Mouse (Mus musculus): Measurements from ENCODE around the gene Guca2b. TPM values are rescaled to one million over a fixed set of nuclear protein-coding genes. Genes with fewer than 3 reads are reported as not detected.

Guca2b gene
- not detected for total RNA-seq (2021)
- long read RNA-seq, experiment 1, result 0 reads
- long read RNA-seq, experiment 2, result 0 reads

DNA sequence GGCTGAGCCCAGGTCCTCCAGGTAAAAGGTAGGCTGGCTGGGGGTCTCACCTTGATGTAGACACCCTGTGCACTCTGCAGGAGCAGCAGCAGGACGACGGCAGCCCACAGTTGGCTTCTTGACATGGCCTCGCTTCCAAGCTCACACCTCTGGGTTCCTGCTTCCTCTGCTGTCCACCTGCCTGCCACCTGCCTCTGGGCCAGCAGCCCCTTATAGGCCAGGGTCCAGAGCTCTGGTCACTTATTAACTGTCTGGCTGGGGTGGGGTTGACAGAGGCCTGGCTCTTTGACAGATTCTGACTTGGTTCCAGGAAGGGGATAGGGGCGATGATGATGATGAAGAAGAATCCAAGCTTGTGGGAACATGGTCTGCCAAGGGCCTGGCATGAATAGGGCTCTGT is at the start of gene Guca2b:
Guca2b (minus strand) TSS at position 224 of the 400 bp plus-strand sequence.
- DNase-seq, result no peak
- intact Hi-C loops (cut with DNase I), result no loop called here

- intact Hi-C loops (cut with DNase I), result no loop called here
- peak; percentile 33 to 53 for DNase-seq
These were observed 49.0 kb upstream of the Guca2b start for GRCm38 (mm10) chr4:119707751-119708150.

DNA sequence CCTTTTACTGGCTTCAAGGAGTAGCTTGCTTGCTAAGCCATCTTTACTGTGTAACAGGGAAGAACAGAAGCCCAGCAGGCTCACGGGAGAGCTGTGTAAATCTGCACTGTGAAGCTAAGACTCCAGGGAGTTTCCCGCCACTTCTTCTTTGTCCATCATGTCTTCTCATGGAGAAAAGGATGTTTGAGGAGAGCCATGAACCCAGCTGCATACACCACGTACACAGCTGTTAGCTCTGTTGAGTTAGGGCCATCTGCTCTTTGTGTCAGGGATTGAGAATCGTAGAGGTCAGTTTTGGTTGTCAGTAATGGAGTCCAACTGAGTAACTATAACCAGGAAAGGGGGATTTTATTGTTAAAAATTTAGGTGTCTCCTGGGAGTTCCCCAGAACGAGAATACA is 48.6 kb upstream of the Guca2b start:
- intact Hi-C loops (cut with DNase I), result no loop called here
- DNase-seq, result peak in 1 of 2 experiments; percentile 46

DNA sequence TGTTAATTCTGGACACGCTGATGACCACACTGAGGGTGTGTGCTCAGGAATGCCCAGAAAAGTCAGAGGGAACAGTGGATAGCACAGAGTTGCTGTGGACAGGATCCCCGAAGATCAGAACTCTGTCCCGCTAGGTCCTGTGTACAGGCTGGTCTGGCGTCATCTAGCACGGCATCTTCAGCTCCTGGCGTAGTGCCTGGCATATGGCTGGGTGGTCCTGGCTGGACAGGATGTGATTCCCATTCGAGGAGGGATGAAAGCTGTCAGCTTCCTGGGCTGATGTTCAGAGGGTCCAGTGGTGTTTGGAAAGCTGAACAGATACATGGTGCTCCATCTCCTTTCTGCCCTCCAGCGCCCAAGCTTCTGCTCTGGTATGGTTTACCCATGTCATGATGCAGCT is 45.2 kb upstream of the Guca2b start:
- intact Hi-C loops (cut with DNase I), result no loop called here
- DNase-seq, result no peak

GRCm38 (mm10) chr4:119701269-119701954 is 42.7 kb upstream of the Guca2b start:
- intact Hi-C loops (cut with DNase I), result no loop called here
- DNase-seq, result no peak

DNA sequence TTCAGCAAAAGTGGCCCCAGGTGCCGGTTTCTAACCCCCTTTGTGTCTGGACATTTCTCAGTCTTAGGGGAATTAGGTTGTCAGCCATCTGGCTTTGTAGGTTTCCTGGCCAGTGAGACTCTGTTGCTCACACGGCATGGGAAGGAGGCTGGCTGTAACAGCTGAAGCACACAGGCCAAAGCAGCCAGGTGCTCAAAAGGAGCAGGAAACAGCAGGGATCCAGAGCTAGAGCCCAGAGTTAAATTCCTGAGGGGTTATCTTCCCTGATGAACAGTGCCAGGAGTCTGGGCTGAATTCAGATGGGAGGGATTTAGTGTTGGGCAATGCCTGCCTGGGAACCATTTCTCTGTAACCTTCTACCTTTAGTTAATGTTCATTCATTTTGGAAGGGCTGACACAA is 39.6 kb upstream of the Guca2b start:
- no peak for DNase-seq
- intact Hi-C loops (cut with DNase I), result no loop called here

- intact Hi-C loops (cut with DNase I), result no loop called here
- DNase-seq, result no peak
These were observed 27.0 kb upstream of the Guca2b start for GRCm38 (mm10) chr4:119685746-119686145.

DNA sequence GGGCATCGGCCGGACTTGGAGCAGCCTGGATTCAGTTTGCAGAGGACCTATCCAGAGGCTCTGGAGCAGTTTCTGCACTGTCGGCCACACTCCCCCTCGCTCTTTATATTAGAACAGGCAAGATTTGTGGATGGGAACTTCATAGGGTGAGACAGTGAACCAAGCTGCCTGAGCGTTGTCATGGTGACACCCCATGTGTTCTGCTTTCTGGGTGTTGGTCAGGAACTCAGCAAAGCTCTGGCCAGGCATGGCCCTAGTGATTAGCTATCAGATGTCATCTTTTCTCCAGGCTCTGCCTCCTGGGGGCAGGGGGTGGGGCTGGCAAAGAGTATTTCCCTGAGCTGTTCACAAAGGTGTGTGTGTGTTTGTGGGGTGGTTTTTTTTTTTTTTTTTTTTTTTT is 23.8 kb upstream of the Guca2b start:
- intact Hi-C loops (cut with DNase I), result no loop called here
- DNase-seq, result no peak

DNA sequence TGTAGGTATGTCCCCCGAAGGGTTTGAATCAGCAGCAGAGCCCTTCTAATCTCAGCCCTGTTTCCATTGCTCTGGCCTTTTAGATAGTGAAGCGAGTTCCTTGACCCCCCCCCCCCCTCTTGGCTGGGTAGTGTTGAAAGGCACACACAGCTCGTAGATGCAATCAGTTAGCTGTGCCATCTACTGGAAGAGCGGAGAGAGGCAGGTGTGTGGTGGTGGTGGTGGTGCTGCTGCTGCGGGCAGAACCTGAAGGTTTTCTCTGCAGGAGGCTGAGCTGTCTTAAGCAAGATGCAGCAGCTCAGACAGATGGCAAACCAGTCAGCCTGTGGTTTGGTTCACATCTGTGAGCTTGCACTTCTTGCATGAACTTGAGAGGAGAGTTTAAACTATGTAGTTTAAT is 13.9 kb upstream of the Guca2b start:
- intact Hi-C loops (cut with DNase I), result no loop called here
- DNase-seq, result no peak

GRCm38 (mm10) chr4:119671164-119671563 is 12.4 kb upstream of the Guca2b start:
- no peak for DNase-seq

GRCm38 (mm10) chr4:119670736-119671135 is 12.0 kb upstream of the Guca2b start:
- DNase-seq, result no peak
- intact Hi-C loops (cut with DNase I), result no loop called here

More at GRCm38 (mm10) chr4:119671164-119671563, 12.4 kb upstream of the Guca2b start:
- intact Hi-C loops (cut with DNase I), result no loop called here

GRCm38 (mm10) chr4:119670210-119670555 is 11.4 kb upstream of the Guca2b start:
- intact Hi-C loops (cut with DNase I), result no loop called here
- DNase-seq, result no peak

DNA sequence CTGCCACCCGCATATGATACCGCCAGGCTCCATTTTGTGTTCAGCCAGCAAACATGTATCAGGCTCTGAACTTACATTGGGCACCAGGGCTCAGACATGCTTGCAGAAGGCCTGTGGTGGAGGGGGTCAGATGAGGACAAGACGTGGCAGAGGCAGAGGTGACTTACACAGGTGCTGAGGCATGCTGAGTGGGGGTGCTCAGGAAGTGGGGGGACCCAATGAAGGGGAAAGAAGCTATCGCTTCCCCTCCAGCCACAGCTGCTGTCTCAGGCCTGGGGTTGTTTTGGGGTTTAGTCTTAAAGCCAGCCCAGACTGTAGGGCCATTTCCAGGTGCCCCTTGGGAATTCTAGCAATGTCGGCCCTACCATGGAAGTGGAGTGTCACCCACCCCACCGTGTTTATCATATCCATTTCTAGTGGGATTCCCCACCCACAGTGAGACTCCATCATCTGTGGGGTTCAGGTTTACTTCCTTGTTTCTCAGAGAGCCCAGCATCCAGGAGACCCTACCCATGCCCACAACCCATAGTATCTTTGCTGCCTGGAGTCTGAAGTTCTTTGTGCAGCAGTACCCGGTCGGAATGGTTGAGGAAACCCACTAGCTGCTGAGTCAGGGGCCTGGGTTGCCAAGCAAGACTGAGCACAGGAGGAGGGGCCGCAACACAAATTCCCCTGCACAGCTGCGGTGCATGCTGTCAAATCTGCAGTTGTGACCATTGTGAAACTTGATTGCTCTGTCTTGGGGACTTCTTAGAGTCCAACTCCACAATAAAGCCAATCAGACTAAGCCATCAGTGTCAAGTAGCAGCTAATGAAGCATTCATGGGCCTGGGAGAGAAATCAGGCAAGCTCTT is 10.8 kb upstream of the Guca2b start:
- DNase-seq, result no peak
- intact Hi-C loops (cut with DNase I), result loop anchor here (2.0 to 5.0 kb wide), 3 partner anchors 39 to 412 kb away; partner anchors contain the start of gene Cldn19

GRCm38 (mm10) chr4:119668596-119668995 is 9.8 kb upstream of the Guca2b start:
- intact Hi-C loops (cut with DNase I), result loop anchor here (2.0 to 5.0 kb wide), 3 partner anchors 38 to 411 kb away; partner anchors contain the start of gene Cldn19
- DNase-seq, result no peak

DNA sequence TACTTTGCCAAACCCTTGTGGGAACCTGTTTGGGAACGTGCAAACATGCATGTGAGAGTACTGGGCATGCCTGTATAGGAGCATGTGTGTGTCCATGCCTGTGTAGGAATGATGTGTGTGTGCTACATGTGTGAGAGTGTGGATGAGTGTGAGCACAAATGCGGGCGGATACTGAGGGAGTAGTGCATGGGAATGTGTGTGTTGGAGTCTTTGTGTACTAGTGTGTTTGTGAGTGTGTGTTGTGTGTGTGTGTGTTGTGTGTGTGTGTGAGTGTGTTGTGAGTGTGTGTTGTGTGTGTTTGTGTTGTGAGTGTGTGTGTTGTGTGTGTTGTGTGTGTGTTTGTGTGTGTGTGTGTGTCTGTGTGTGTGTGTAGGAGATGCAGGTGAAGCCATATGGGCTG is 9.4 kb upstream of the Guca2b start:
- no peak for DNase-seq
- intact Hi-C loops (cut with DNase I), result loop anchor here (2.0 to 5.0 kb wide), 3 partner anchors 37 to 411 kb away; partner anchors contain the start of gene Cldn19

- DNase-seq, result peak; percentile 43 to 72
- intact Hi-C loops (cut with DNase I), result loop anchor here (5.0 kb wide), 2 partner anchors 235 to 410 kb away; partner anchors contain the start of gene Cldn19
These were observed 8.7 kb upstream of the Guca2b start for GRCm38 (mm10) chr4:119667454-119667853.

- intact Hi-C loops (cut with DNase I), result loop anchor here (5.0 kb wide), 2 partner anchors 234 to 409 kb away; partner anchors contain the start of gene Cldn19
- peak; percentile 21 to 26 for DNase-seq
These were observed 7.4 kb upstream of the Guca2b start for GRCm38 (mm10) chr4:119666116-119666515.

DNA sequence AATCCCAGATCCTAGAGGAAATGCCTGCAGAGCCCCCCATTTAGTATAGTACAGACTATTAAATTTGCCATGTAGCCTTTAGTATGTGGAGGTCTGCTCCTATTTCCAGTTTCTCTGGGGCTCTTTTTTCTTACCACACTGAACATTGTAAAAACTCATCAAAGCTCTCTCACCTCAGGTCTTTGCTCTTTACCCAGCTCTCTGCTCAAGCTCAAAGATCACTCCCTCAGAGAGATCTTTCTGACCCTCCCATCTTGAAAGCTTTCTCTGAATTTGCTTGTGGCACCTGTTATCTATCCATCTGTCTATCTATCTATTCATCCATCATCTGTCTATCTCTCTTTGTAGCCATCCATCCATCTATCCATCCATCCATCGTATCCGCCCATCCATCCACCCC is 6.4 kb upstream of the Guca2b start:
- no peak for DNase-seq
- intact Hi-C loops (cut with DNase I), result loop anchor here (5.0 kb wide), 2 partner anchors 233 to 408 kb away; partner anchors contain the start of gene Cldn19

- DNase-seq, result no peak
- intact Hi-C loops (cut with DNase I), result no loop called here
These were observed 4.8 kb upstream of the Guca2b start for GRCm38 (mm10) chr4:119663409-119664095.

DNA sequence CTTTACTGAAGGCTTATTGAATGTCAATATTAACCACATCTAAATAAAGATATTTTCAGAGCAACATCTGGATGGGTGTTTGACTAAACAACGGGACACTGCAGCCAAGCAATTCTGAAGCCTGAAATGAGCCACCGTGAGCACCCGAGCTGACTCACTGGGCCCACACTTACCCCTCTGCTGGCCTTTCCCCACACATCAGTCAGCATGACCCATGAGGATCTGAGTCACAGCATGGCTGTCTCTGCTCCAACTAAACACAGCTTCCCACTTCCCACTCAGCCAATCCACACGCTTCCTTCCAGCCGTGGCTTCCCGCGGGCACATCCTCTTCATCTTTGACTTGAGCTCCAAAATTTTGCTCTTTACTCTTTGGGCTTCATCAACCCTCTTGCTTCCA is 4.2 kb upstream of the Guca2b start:
- no peak for DNase-seq
- intact Hi-C loops (cut with DNase I), result no loop called here

- intact Hi-C loops (cut with DNase I), result no loop called here
These were observed 3.4 kb upstream of the Guca2b start for GRCm38 (mm10) chr4:119662151-119662550.

More at GRCm38 (mm10) chr4:119662151-119662550, 3.4 kb upstream of the Guca2b start:
- DNase-seq, result no peak
